Mouse (Mus musculus) forebrain, embryonic 12.5 days (tissue): ENCODE measurements around the gene Cfap70. TPM values are rescaled to one million over a fixed set of nuclear protein-coding genes. Genes with fewer than 3 reads are reported as not detected.
A peak's percentile ranks its signal among the peaks of the same experiment; 100 is the strongest.

Experiments
- ATAC-seq: fragments of 200-750 bp; cut with Nextera tagmentation; 2 replicates; pipeline ENCODE4 v1.8.0; 2017; ENCODE audit warnings: moderate TSS enrichment; ENCODE audit not compliant: low FRiP score
- H3K27ac ChIP-seq: fragments of 300-500 bp; sonication (generic); 2 replicates; pipeline ENCODE4 v1.5.1; 2016; ENCODE audit warnings: mild to moderate bottlenecking
- H3K27me3 ChIP-seq: fragments of 300-500 bp; sonication (generic); 2 replicates; pipeline ENCODE4 v1.6.1; 2016; ENCODE audit warnings: mild to moderate bottlenecking
- H3K36me3 ChIP-seq: fragments of 300-500 bp; sonication (generic); replicated peaks from 2 replicates; pipeline ENCODE4 v1.6.1; 2016; ENCODE audit warnings: mild to moderate bottlenecking
- H3K4me1 ChIP-seq: fragments of 300-500 bp; sonication (generic); 2 replicates; pipeline ENCODE4 v1.6.1; 2016
- H3K4me2 ChIP-seq: fragments of 300-500 bp; sonication (generic); 2 replicates; pipeline ENCODE4 v1.6.1; 2016; ENCODE audit warnings: mild to moderate bottlenecking, moderate library complexity
- H3K4me3 ChIP-seq: fragments of 300-500 bp; sonication (generic); replicated peaks from 2 replicates; pipeline ENCODE4 v1.5.1; 2016; ENCODE audit warnings: mild to moderate bottlenecking
- H3K9ac ChIP-seq: fragments of 300-500 bp; sonication (generic); 2 replicates; pipeline ENCODE4 v1.6.1; 2016; ENCODE audit warnings: mild to moderate bottlenecking
- H3K9me3 ChIP-seq: fragments of 300-500 bp; sonication (generic); 2 replicates; pipeline ENCODE4 v1.6.1; 2016
- WGBS: fragments of 180-500 bp; shearing (Covaris S2); methylation state at CpG from one replicate; pipeline ENCODE4 v1.1.7; 2016; 5-methylcytosine and 5-hydroxymethylcytosine counted together
- polyA plus RNA-seq: library from polyadenylated mRNA; unstranded; fragments of >200 nt; fragmentation: Nextera tagmentation; extraction: Ambion mirVana; gene quantifications from 2 replicates; pipeline ENCODE4 v1.2.1, GENCODE M21; 2016

Gene Cfap70
- polyA plus RNA-seq, 1 experiment from 2014 or later, result 0.82 TPM

- Histone ChIP-seq H3K4me2 (no peak overlapping the region), H3K27ac (no peak overlapping the region), H3K4me1 (no peaks in the 10 kb centered on the region), H3K27me3 (no peaks in the 10 kb centered on the region), H3K9ac (no peak overlapping the region), H3K4me3 (no peak overlapping the region), H3K36me3 (peaks cover 73% of the 10 kb centered on the region), H3K9me3 (no peaks in the 10 kb centered on the region)
- 89% methylated on average over 1 of the region's 1 CpGs for WGBS
- ATAC-seq, result no peak
These were observed 80.2 kb downstream of the Cfap70 start for GRCm38 (mm10) chr14:20371854-20372253.

GRCm38 (mm10) chr14:20370798-20371197 is 81.2 kb downstream of the Cfap70 start:
- Histone ChIP-seq H3K36me3 (peaks cover 74% of the 10 kb centered on the region), H3K9ac (no peak overlapping the region), H3K4me2 (no peak overlapping the region), H3K27ac (no peak overlapping the region), H3K4me1 (no peaks in the 10 kb centered on the region), H3K9me3 (no peaks in the 10 kb centered on the region), H3K27me3 (no peaks in the 10 kb centered on the region), H3K4me3 (no peak overlapping the region)
- no peak for ATAC-seq
- WGBS, result 88% methylated on average over 7 of the region's 7 CpGs

- 92% methylated on average over 3 of the region's 3 CpGs for WGBS
- Histone ChIP-seq H3K4me3 (no peak overlapping the region), H3K9ac (no peak overlapping the region), H3K36me3 (peaks cover 74% of the 10 kb centered on the region), H3K9me3 (no peaks in the 10 kb centered on the region), H3K4me1 (no peaks in the 10 kb centered on the region), H3K27me3 (no peaks in the 10 kb centered on the region), H3K27ac (no peak overlapping the region), H3K4me2 (no peak overlapping the region)
- ATAC-seq, result no peak
These were observed 83.8 kb downstream of the Cfap70 start for GRCm38 (mm10) chr14:20368271-20368670.

- WGBS, result 95% methylated on average over 4 of the region's 4 CpGs
- Histone ChIP-seq H3K4me1 (no peaks in the 10 kb centered on the region), H3K9me3 (no peaks in the 10 kb centered on the region), H3K4me2 (no peak overlapping the region), H3K4me3 (no peak overlapping the region), H3K9ac (no peak overlapping the region), H3K27me3 (no peaks in the 10 kb centered on the region), H3K27ac (no peak overlapping the region), H3K36me3 (peaks cover 82% of the 10 kb centered on the region)
- ATAC-seq, result no peak
These were observed 88.8 kb downstream of the Cfap70 start for GRCm38 (mm10) chr14:20363230-20363629.

- under 1% methylated on average over 42 of the region's 42 CpGs for WGBS
- H3K9me3 ChIP-seq, result no peaks in the 10 kb centered on the region
- H3K36me3 ChIP-seq, result peaks cover 34% of the 10 kb centered on the region
- H3K9ac ChIP-seq, result peak within 1 kb of the TSS; percentile 94
- peak; percentile 99 for ATAC-seq
- H3K4me1 ChIP-seq, result peaks cover 18% of the 10 kb centered on the region
- H3K27me3 ChIP-seq, result no peaks in the 10 kb centered on the region
- peak within 1 kb of the TSS; percentile 90 for H3K27ac ChIP-seq
- H3K4me3 ChIP-seq, result peak within 1 kb of the TSS; percentile 87
- H3K4me2 ChIP-seq, result peak within 1 kb of the TSS; percentile 78
These were observed 104.0 kb downstream of the Cfap70 start, which contains the start of the genes Ecd and Fam149b for GRCm38 (mm10) chr14:20347991-20348541. Ecd (minus strand) TSS chr14:20348121. Fam149b (plus strand) TSS chr14:20348162.

- Histone ChIP-seq H3K27me3 (no peaks in the 10 kb centered on the region), H3K4me2 (peak overlapping the region; percentile 78), H3K36me3 (peaks cover 28% of the 10 kb centered on the region), H3K9me3 (no peaks in the 10 kb centered on the region), H3K4me3 (peak overlapping the region; percentile 87), H3K4me1 (peaks cover 18% of the 10 kb centered on the region), H3K9ac (peak overlapping the region; percentile 94), H3K27ac (peak overlapping the region; percentile 90)
- WGBS, result 4% methylated on average over 15 of the region's 15 CpGs
- peak; percentile 24 for ATAC-seq
These were observed 104.5 kb downstream of the Cfap70 start for GRCm38 (mm10) chr14:20347441-20347990.

GRCm38 (mm10) chr14:20345885-20346284 is 106.1 kb downstream of the Cfap70 start:
- Histone ChIP-seq H3K27me3 (no peaks in the 10 kb centered on the region), H3K9ac (no peak overlapping the region), H3K4me2 (no peak overlapping the region), H3K4me1 (peaks cover 18% of the 10 kb centered on the region), H3K27ac (no peak overlapping the region), H3K36me3 (peaks cover 25% of the 10 kb centered on the region), H3K4me3 (no peak overlapping the region), H3K9me3 (no peaks in the 10 kb centered on the region)
- ATAC-seq, result no peak
- 93% methylated on average over 9 of the region's 9 CpGs for WGBS

Other genes with a start within 250 kb of the Cfap70 start
- gene Kcnk16, start 183.0 kb downstream of the Cfap70 start, polyA plus RNA-seq, result not detected in 2 replicates
- gene Nudt13, start 157.5 kb downstream of the Cfap70 start, polyA plus RNA-seq, result 13.2 and 16.0 TPM in 2 replicates
- 63.6 and 64.0 TPM in 2 replicates for gene Ecd, start 104.1 kb downstream of the Cfap70 start, polyA plus RNA-seq
- 53.0 and 55.3 TPM in 2 replicates for gene Fam149b, start 104.1 kb downstream of the Cfap70 start, polyA plus RNA-seq
- 288 and 299 TPM in 2 replicates for gene Dnajc9, start 63.3 kb downstream of the Cfap70 start, polyA plus RNA-seq
- 59.8 and 60.2 TPM in 2 replicates for gene Mrps16, start 58.6 kb downstream of the Cfap70 start, polyA plus RNA-seq
- 10.0 and 13.0 TPM in 2 replicates for gene Anxa7, start 27.9 kb upstream of the Cfap70 start, polyA plus RNA-seq
- 1.3 and 1.4 TPM in 2 replicates for gene Mss51, start 44.7 kb upstream of the Cfap70 start, polyA plus RNA-seq
- gene Ppp3cb, start 94.3 kb upstream of the Cfap70 start, polyA plus RNA-seq, result 72.0 and 79.5 TPM in 2 replicates
- 15.8 and 18.9 TPM in 2 replicates for gene Usp54, start 188.8 kb upstream of the Cfap70 start, polyA plus RNA-seq
- not detected in 2 replicates for gene Myoz1, start 204.3 kb upstream of the Cfap70 start, polyA plus RNA-seq
- gene Synpo2l, start 216.1 kb upstream of the Cfap70 start, polyA plus RNA-seq, result 0.24 and 0.50 TPM in 2 replicates
- 87.6 and 94.8 TPM in 2 replicates for gene Sec24c, start 222.1 kb upstream of the Cfap70 start, polyA plus RNA-seq
- gene Fut11, start 242.7 kb upstream of the Cfap70 start, polyA plus RNA-seq, result 20.5 and 23.3 TPM in 2 replicates